Comparison of ENCODE assay signal across 9 mouse cellular contexts in genomic region chr13:107568701-107569121, GRCm38 (mm10).
DNase-seq lines count a peak whose midpoint lies in the region; ATAC-seq lines count a peak whose summit lies in the region.
"Had no signal": no experiment of that assay in that cellular context is flagged by ENCODE, and none has a peak within 500 bp of the region (broad histone marks: within the 10 kb centered on the region; RNA-seq: fewer than 3 reads in every experiment).

No protein-coding gene starts in this region.

- 46% methylated on average over 7 of the region's 7 CpGs for WGBS in kidney, embryonic 16.5 days
- 78% methylated on average over 7 of the region's 7 CpGs for WGBS in forebrain, embryonic 16.5 days

- no peak overlapping the region for H3K27ac ChIP-seq in kidney, embryonic 16.5 days (ENCODE audit: low read length)
- H3K27ac ChIP-seq in forebrain, embryonic 16.5 days (ENCODE audit: low read length), result no peak overlapping the region

- no peak overlapping the region for H3K4me2 ChIP-seq in kidney, embryonic 16.5 days (replicated peaks; ENCODE audit: low read depth, low read length)
- no peak overlapping the region for H3K4me2 ChIP-seq in forebrain, embryonic 16.5 days (ENCODE audit: low read length)

- no peak overlapping the region for H3K9ac ChIP-seq in kidney, embryonic 16.5 days (replicated peaks; ENCODE audit: low read length)
- H3K9ac ChIP-seq in forebrain, embryonic 16.5 days (replicated peaks; ENCODE audit: low read depth, low read length), result no peak overlapping the region

- H3K9me3 ChIP-seq in kidney, embryonic 16.5 days (ENCODE audit: low read length), result no peaks in the 10 kb centered on the region
- no peaks in the 10 kb centered on the region for H3K9me3 ChIP-seq in forebrain, embryonic 16.5 days (ENCODE audit: control insufficient read depth, low read length)

- H3K4me3 ChIP-seq in kidney, embryonic 16.5 days (ENCODE audit: low read length), result no peak overlapping the region
- no peak overlapping the region for H3K4me3 ChIP-seq in forebrain, embryonic 16.5 days (replicated peaks; ENCODE audit: low read length)

- H3K4me1 ChIP-seq in kidney, embryonic 16.5 days (ENCODE audit: insufficient read depth, low read length), result no peaks in the 10 kb centered on the region
- H3K4me1 ChIP-seq in forebrain, embryonic 16.5 days (replicated peaks; ENCODE audit: control insufficient read depth, insufficient read depth, low read length), result 0 out of 2 replicates have a peak, but pooled peaks cover 1% of the 10 kb centered on the region

- peak; percentile 6 to 10 for DNase-seq in heart, adult 9 months (ENCODE audit: low spot score in 2 of 2)
- DNase-seq in lung, postnatal 4 days, result peak; percentile 35 to 59
- DNase-seq in urinary bladder, postnatal 36 days (ENCODE audit: low spot score in 2 of 2), result no peak
- DNase-seq in right cerebral cortex, postnatal 25 days, result no peak
- no peak for DNase-seq in left cerebral cortex, adult 18-20 months (ENCODE audit: low spot score in 2 of 2)
- DNase-seq: cerebellum, adult 11-12 months had no signal

- H3K27me3 ChIP-seq in kidney, embryonic 16.5 days (ENCODE audit: insufficient read depth, low read length), result no peaks in the 10 kb centered on the region
- H3K27me3 ChIP-seq in forebrain, embryonic 16.5 days (replicated peaks; ENCODE audit: control insufficient read depth, insufficient read depth, low read length), result no peaks in the 10 kb centered on the region

- peak; percentile 72 for ATAC-seq in CD4-positive, CD25-positive, alpha-beta regulatory T cell, adult 4 months
- ATAC-seq in kidney, embryonic 16.5 days (ENCODE audit: low FRiP score, low TSS enrichment), result peak; percentile 61; the same call in 1 of the 2 replicates
- ATAC-seq in forebrain, embryonic 16.5 days, result no peak

- H3K36me3 ChIP-seq in kidney, embryonic 16.5 days (ENCODE audit: insufficient read depth, low read length), result no peaks in the 10 kb centered on the region
- H3K36me3 ChIP-seq in forebrain, embryonic 16.5 days (ENCODE audit: control insufficient read depth, insufficient read depth), result no peaks in the 10 kb centered on the region

Comparison
In these comparisons a context has a peak if more than half of its experiments do, and no peak if none do; other contexts are left out.
1. DNase-seq: peak in heart, adult 9 months (2 of 2) and lung, postnatal 4 days (2 of 2); none in urinary bladder, postnatal 36 days (0 of 2), right cerebral cortex, postnatal 25 days (single experiment) and left cerebral cortex, adult 18-20 months (0 of 2).